Mouse (Mus musculus) adrenal gland, postnatal 25 days (tissue): ENCODE data around the gene Fcgbp. TPM values are rescaled to one million over a fixed set of nuclear protein-coding genes. Genes with fewer than 3 reads are reported as not detected.
"Not testable (repeated sequence)": the region's sequence is repeated elsewhere in the genome, so short reads cannot be mapped to it uniquely, and the experiment has no call there.

Experiments used
- DNase-seq: peaks from one replicate; pipeline ENCODE4 v3.0.0; 2021; ENCODE audit warnings: mixed read lengths
- total RNA-seq: library from RNA; stranded (reverse); gene quantifications from 2 replicates; pipeline ENCODE4 v1.2.3, GENCODE M21; 2021

Gene Fcgbp
- total RNA-seq, 1 experiment from 2014 or later: not detected

DNA sequence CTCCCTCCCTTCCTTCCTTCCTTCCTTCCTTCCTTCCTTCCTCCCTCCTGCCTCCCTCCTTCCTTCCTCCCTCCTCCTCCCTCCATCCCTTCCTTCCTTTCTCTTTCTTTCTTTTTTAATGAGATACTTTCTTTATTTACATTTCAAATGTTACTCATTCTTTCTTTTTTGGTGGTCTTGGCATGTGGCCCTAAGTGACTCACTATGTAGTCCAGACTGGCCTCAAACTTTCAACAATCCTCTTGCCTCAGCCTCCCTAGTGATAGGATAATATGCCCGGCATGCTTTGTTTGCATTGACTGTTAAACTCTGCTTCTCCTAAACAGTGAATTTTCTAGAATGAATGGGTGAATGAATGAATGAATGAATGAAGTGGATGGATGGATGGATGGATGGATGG, 78.8 kb downstream of the Fcgbp start:
- DNase-seq: no peak

GRCm38 (mm10) chr7:28151584-28152221, 80.7 kb downstream of the Fcgbp start:
- DNase-seq: peak; percentile 55

DNA sequence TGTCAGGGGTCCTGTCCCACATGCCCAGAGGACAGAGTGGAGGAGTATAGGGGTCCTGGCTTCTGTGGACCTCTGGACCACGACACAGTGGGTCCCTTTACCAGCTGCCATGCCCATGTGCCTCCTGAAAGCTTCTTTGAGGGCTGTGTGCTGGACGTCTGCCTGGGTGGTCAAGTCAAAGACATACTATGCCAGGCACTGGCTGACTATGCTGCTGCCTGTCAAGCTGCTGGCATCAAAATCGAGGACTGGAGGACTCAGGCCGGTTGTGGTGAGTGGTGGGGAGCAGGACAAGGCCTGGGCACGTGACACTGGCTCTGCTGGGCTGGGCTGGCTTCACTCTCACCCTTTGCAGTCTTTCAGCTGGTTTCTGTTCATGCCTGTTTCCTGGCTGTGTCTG, 82.6 kb downstream of the Fcgbp start:
- not testable (repeated sequence) for DNase-seq

GRCm38 (mm10) chr7:28159292-28159691, 88.3 kb downstream of the Fcgbp start:
- DNase-seq: no peak

DNA sequence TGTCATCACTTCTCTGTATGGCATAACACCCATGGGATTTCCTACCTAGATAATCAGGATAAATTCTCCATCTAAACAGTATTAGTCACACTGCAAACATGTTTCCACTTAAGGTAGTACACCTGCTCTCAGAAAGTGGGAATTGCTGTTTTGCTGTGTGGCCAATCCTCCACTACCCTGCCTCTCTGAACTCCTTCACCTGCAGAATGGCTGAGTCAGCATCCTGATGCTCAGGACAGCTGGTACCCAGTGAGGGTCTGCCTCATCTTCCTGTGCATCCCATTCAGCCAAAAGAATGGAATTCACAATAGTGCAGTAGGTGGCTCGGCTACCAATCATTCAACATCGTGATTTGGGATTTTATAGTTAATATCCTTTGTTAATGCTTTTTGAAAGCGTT, 88.9 kb downstream of the Fcgbp start:
- DNase-seq: no peak

- DNase-seq: no peak
These were observed 90.2 kb downstream of the Fcgbp start for GRCm38 (mm10) chr7:28161163-28161749.

- DNase-seq: no peak
These were observed 94.4 kb downstream of the Fcgbp start for GRCm38 (mm10) chr7:28165406-28165805.

GRCm38 (mm10) chr7:28168320-28169115, 97.5 kb downstream of the Fcgbp start:
- peak; percentile 84 for DNase-seq

DNA sequence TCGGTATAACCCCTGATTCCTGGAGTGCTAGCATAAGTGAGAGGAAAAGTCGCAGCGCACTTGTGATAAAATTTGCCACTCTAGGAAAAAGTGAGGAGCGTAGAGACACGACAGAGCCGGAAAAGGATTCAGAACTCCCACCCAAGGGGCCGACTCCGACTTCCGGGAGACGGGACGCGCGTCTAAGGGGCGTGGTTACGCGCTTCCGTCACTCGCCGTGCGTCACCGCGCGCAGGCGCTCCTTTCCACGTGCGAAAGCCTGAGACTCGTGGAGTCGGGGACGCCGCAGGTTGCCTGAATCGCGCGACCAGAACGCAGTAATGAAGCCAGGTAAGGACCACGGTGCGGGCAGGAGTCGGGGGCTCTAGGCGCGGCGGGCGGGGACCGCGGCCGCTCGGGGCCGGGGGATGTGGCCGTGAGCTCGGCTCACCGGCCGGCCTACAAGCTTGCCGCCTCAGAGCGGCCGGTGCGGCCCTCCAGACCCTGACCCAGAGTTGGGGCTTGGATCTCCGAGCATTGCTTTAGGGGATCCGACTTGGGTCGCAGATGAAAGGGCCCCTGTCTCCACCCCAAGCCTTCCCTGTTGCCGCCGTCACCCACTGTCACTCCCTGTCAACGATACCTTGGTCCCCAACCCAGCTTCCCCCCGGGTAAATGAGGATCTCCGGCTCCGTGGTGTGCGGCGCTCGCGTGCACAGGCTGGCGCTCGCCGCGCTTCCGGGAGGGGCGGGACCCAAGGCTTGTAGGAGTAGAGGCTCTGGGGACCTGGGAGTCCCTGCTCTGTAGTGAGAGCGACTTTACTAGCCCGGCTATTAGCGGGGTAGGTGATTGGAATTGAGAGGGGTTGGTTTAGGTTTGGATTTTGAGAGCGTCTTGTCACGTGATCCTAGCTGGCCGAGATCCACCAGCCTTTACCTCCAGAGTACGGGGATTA, 98.7 kb downstream of the Fcgbp start, which contains the start of gene Fbl:
Gene Fbl (plus strand): TSS at position 222 of the 934 bp plus-strand sequence.
- DNase-seq: peak; percentile 90

Other genes starting within 250 kb of the Fcgbp start
- 4.2 TPM in 2 replicates for gene Zfp59, start 232.6 kb upstream of the Fcgbp start, total RNA-seq
- gene Zfp607a, start 213.7 kb upstream of the Fcgbp start, total RNA-seq: 7.2 and 8.0 TPM in 2 replicates
- 12.5 and 18.5 TPM in 2 replicates for gene Zfp974, start 141.8 kb upstream of the Fcgbp start, total RNA-seq
- 12.5 and 14.7 TPM in 2 replicates for gene Zfp780b, start 92.1 kb upstream of the Fcgbp start, total RNA-seq
- 2.1 and 3.1 TPM in 2 replicates for gene Zfp850, start 57.1 kb upstream of the Fcgbp start, total RNA-seq
- 154 and 164 TPM in 2 replicates for gene Psmc4, start 21.1 kb upstream of the Fcgbp start, total RNA-seq
- not detected in 2 replicates for gene 9530053A07Rik, start 58.2 kb downstream of the Fcgbp start, total RNA-seq
- gene Fbl, start 98.5 kb downstream of the Fcgbp start, total RNA-seq: 91.9 and 107 TPM in 2 replicates
- gene Dyrk1b, start 108.2 kb downstream of the Fcgbp start, total RNA-seq: 42.3 and 46.2 TPM in 2 replicates
- 22.5 and 26.6 TPM in 2 replicates for gene Eid2, start 196.6 kb downstream of the Fcgbp start, total RNA-seq
- 19.2 and 21.1 TPM in 2 replicates for gene Eid2b, start 206.5 kb downstream of the Fcgbp start, total RNA-seq
- gene Selenov, start 219.9 kb downstream of the Fcgbp start, total RNA-seq: not detected in 2 replicates
- gene Dll3, start 231.0 kb downstream of the Fcgbp start, total RNA-seq: not detected in 2 replicates
- 72.0 and 81.3 TPM in 2 replicates for gene Timm50, start 240.8 kb downstream of the Fcgbp start, total RNA-seq